Mouse (Mus musculus): Measurements from ENCODE around the gene Chid1.
"Not testable (repeated sequence)": the region's sequence is repeated elsewhere in the genome, so short reads cannot be mapped to it uniquely, and the experiment has no call there.

The Chid1 gene

GRCm38 (mm10) chr7:141460391-141461113, 79.1 kb downstream of the Chid1 start, which contains the start of gene Cracr2b:
TSS of gene Cracr2b (plus strand) at chr7:141461094.
- DNase-seq, result peak; percentile 38 to 48

- peak in 1 of 2 experiments; percentile 41 for DNase-seq
Measured at GRCm38 (mm10) chr7:141460001-141460390, 79.7 kb downstream of the Chid1 start.

GRCm38 (mm10) chr7:141459301-141459711, 80.4 kb downstream of the Chid1 start:
- peak; percentile 76 to 81 for DNase-seq

GRCm38 (mm10) chr7:141458661-141459060, 81.0 kb downstream of the Chid1 start:
- DNase-seq, result no peak

- DNase-seq, result peak; percentile 59 to 74
Measured at GRCm38 (mm10) chr7:141457986-141458660, 81.5 kb downstream of the Chid1 start.

GRCm38 (mm10) chr7:141457236-141457635, 82.4 kb downstream of the Chid1 start:
- peak; percentile 25 to 38 for DNase-seq

- peak; percentile 28 to 37 for DNase-seq
Measured at GRCm38 (mm10) chr7:141456739-141457138, 82.9 kb downstream of the Chid1 start.

- peak; percentile 74 to 80 for DNase-seq
Measured at GRCm38 (mm10) chr7:141455610-141456314, 83.9 kb downstream of the Chid1 start.

- peak; percentile 92 to 94 for DNase-seq
Measured at GRCm38 (mm10) chr7:141454967-141455551, 84.6 kb downstream of the Chid1 start, which contains the start of gene Pnpla2. TSS of gene Pnpla2 (plus strand) at chr7:141455198.

- peak in 1 of 2 experiments; percentile 3 for DNase-seq
Measured at GRCm38 (mm10) chr7:141453636-141454035, 86.0 kb downstream of the Chid1 start.

GRCm38 (mm10) chr7:141451928-141452327, 87.7 kb downstream of the Chid1 start:
- DNase-seq, result no peak

GRCm38 (mm10) chr7:141447110-141447991, 92.3 kb downstream of the Chid1 start, which contains the start of gene Rplp2:
TSS of gene Rplp2 (plus strand) at chr7:141447370.
- DNase-seq, result peak; percentile 94 to 96

GRCm38 (mm10) chr7:141446374-141446773, 93.3 kb downstream of the Chid1 start:
- not testable (repeated sequence) for DNase-seq

- peak; percentile 27 to 38 for DNase-seq
Measured at GRCm38 (mm10) chr7:141443828-141444237, 95.8 kb downstream of the Chid1 start, which contains the start of gene Pidd1. TSS of gene Pidd1 (minus strand) at chr7:141444025.

Measured in cerebellum, adult 18-20 months (tissue).